9 mouse cellular contexts compared by ENCODE assay signal in the genomic region with DNA sequence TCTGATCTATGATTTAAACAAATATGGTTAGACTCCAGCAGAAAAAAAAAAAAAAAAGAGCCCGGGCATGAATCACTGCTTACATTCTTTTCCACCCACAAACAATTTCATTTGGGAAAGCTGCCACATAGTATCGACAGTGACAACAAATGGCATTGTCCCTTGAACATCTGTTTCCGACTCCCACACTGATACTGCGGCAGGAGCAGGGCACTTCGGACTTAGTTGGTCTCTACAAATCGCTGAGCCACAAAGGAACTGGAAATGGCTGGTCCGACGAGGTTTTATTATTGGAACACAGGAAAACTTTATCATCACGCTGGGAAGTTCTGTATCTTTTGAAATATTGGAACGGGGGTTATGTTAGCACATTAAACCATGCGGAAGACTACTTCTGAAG. TPM values are rescaled to one million over a fixed set of nuclear protein-coding genes. Genes with fewer than 3 reads are reported as not detected.
DNase-seq lines count a peak whose midpoint lies in the region; ATAC-seq lines count a peak whose summit lies in the region.
"Had no signal": no experiment of that assay in that cellular context is flagged by ENCODE, and none has a peak within 500 bp of the region (broad histone marks: within the 10 kb centered on the region; RNA-seq: fewer than 3 reads in every experiment).

No protein-coding gene starts in this region.

- peak overlapping the region; percentile 76 for H3K4me3 ChIP-seq in megakaryocyte, embryonic 14.5 days (replicated peaks)
- H3K4me3 ChIP-seq: midbrain, embryonic 12.5 days had no signal

- H3K27me3 ChIP-seq in megakaryocyte, embryonic 14.5 days (replicated peaks): peaks cover 13% of the 10 kb centered on the region
- H3K27me3 ChIP-seq: midbrain, embryonic 12.5 days had no signal

- no peaks in the 10 kb centered on the region for H3K36me3 ChIP-seq in megakaryocyte, embryonic 14.5 days (replicated peaks; ENCODE audit: low read length)
- H3K36me3 ChIP-seq: midbrain, embryonic 12.5 days had no signal

- no peaks in the 10 kb centered on the region for H3K9me3 ChIP-seq in megakaryocyte, embryonic 14.5 days
- H3K9me3 ChIP-seq: midbrain, embryonic 12.5 days had no signal

- peak; percentile 5 for DNase-seq in gonadal fat pad, adult 2 months (ENCODE audit: low read depth)
- peak; percentile 28 to 50 for DNase-seq in kidney, postnatal 25 days
- DNase-seq in lung, postnatal 4 days: peak; percentile 34 to 56
- DNase-seq in frontal cortex, postnatal 10 days (ENCODE audit: low spot score in 2 of 2): no peak
- no peak for DNase-seq in spleen, postnatal 4 days (ENCODE audit: low spot score in 2 of 2)
- DNase-seq: thymus, postnatal 36 days had no signal

- peaks cover 3% of the 10 kb centered on the region; the same call in 1 of the 2 replicates for H3K4me1 ChIP-seq in megakaryocyte, embryonic 14.5 days
- H3K4me1 ChIP-seq: midbrain, embryonic 12.5 days had no signal

- ATAC-seq in megakaryocyte, adult 5-6 weeks (ENCODE audit: poor library complexity, severe bottlenecking): no peak

RNA-seq across cellular contexts. Expression of a gene that starts 44.8 kb away (rescaled TPM):
- polyA plus RNA-seq in megakaryocyte, embryonic 14.5 days (2012; ENCODE audit: insufficient read depth, low replicate concordance): 0.79 TPM in 1 of 2 replicates, not detected in the other
- not detected in 2 replicates for total RNA-seq in megakaryocyte, adult 5-6 weeks (2015)
- not detected in 2 replicates for total RNA-seq in megakaryocyte, adult 5-6 weeks (2017)
- 1.3 and 1.5 TPM in 2 replicates for polyA plus RNA-seq in gonadal fat pad, adult 2 months (2012; rRNA removed)

Comparison
In these comparisons a context has a peak if more than half of its experiments do, and no peak if none do; other contexts are left out.
1. DNase-seq: peak in gonadal fat pad, adult 2 months (single experiment), kidney, postnatal 25 days (2 of 2) and lung, postnatal 4 days (2 of 2); none in frontal cortex, postnatal 10 days (0 of 2) and spleen, postnatal 4 days (0 of 2).